Mouse (Mus musculus) small intestine, adult 2 months (tissue): ENCODE measurements around the gene Pde8b. TPM values are rescaled to one million over a fixed set of nuclear protein-coding genes. Genes with fewer than 3 reads are reported as not detected.

Experiments
- H3K27ac ChIP-seq: fragments of 200-500 bp; 2 replicates; pipeline ENCODE4 v1.5.1; 2012; ENCODE audit warnings: low read depth, low read length, control low read depth, inconsistent platforms; ENCODE audit not compliant: insufficient read depth
- H3K27me3 ChIP-seq: fragments of 200-500 bp; 2 replicates; pipeline ENCODE4 v1.6.1; 2012; ENCODE audit warnings: mild to moderate bottlenecking, moderate library complexity, low read length, inconsistent platforms; ENCODE audit not compliant: control insufficient read depth, insufficient read depth
- H3K36me3 ChIP-seq: fragments of 200-500 bp; 2 replicates; pipeline ENCODE4 v1.6.1; 2012; ENCODE audit warnings: mild to moderate bottlenecking, low read length, control low read depth, inconsistent platforms; ENCODE audit not compliant: control insufficient read depth, insufficient read depth
- H3K4me1 ChIP-seq: fragments of 200-500 bp; 2 replicates; pipeline ENCODE4 v1.6.1; 2012; ENCODE audit warnings: low read length, inconsistent platforms, mixed read lengths; ENCODE audit not compliant: control insufficient read depth, insufficient read depth, insufficient read length
- H3K4me3 ChIP-seq: fragments of 200-500 bp; 2 replicates; pipeline ENCODE4 v1.5.1; 2012; ENCODE audit warnings: low read depth, mild to moderate bottlenecking, control low read depth, inconsistent platforms, low read length, moderate library complexity
- CTCF ChIP-seq: fragments of 200-500 bp; IDR thresholded peaks from 2 replicates; pipeline ENCODE4 v1.5.1; 2012; ENCODE audit warnings: low read depth, mild to moderate bottlenecking, control low read depth, inconsistent platforms, low read length, moderate library complexity, mixed read lengths; ENCODE audit not compliant: insufficient replicate concordance, insufficient read length; ENCODE audit errors: extremely low read depth
- POLR2A ChIP-seq: fragments of 200-500 bp; IDR thresholded peaks from 2 replicates; pipeline ENCODE4 v1.6.1; 2012; ENCODE audit warnings: low read depth, mild to moderate bottlenecking, control low read depth, inconsistent platforms, low read length, moderate library complexity
- WGBS: fragments of 180-500 bp; shearing (Covaris S2); methylation state at CpG from one replicate; pipeline ENCODE4 v1.1.7; 2018; 5-methylcytosine and 5-hydroxymethylcytosine counted together
- polyA plus RNA-seq: library from polyadenylated mRNA; depleted of rRNA; stranded (reverse); fragments of >200 nt; gene quantifications from 2 replicates; pipeline ENCODE4 v1.2.3, GENCODE M21; 2012

Gene Pde8b
- polyA plus RNA-seq, 1 experiment: 4.8 TPM

DNA sequence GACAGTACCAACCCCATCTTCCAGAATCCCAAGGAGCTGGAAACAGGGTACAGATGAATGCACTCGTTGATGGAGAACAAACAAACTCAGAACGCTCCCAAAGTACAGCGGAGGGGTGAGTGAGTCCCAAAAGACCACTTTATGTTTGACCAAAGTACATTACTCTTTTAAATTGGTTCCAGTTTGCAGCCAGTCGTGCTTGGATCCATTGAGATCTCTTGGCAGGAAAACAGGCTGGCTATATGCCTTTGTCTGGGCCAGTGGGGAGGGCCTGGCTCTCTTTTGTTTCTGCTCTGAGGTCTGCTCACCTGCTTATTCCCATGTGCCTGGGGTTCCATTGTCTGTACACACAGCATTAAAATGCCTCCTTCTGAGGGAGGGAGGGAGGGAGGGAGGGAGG lies 118.3 kb downstream of the Pde8b start:
- Histone ChIP-seq H3K27me3 (no peaks in the 10 kb centered on the region), H3K27ac (no peak overlapping the region), H3K36me3 (no peaks in the 10 kb centered on the region), H3K4me3 (no peak overlapping the region), H3K4me1 (no peaks in the 10 kb centered on the region; the same call in 1 of the 2 replicates)
- TF ChIP-seq CTCF (no peak), POLR2A (no peak)
- WGBS: 81% methylated on average over 4 of the region's 4 CpGs

DNA sequence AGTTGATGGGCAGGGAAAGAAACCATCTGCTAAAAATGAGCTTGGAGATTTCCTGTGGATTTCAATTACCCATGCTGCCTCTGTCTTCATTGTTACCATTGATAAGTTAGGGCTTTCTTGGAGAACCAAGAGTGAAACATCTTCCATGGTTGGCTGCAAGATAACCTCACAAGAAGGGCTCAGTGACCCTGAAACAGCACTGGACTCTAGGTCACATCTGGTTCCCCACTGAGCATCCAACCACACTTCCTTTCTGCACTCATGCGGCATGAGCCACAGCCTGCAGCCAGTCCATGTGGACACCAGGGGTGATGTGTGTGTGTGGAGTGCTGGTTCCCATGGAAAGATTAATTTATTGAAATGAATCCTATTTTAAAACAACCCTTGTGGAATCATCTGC lies 119.1 kb downstream of the Pde8b start:
- H3K4me1 ChIP-seq: no peaks in the 10 kb centered on the region; the same call in 1 of the 2 replicates
- 90% methylated on average over 1 of the region's 1 CpGs for WGBS
- H3K27ac ChIP-seq: no peak overlapping the region
- H3K4me3 ChIP-seq: no peak overlapping the region
- no peaks in the 10 kb centered on the region for H3K27me3 ChIP-seq
- no peaks in the 10 kb centered on the region for H3K36me3 ChIP-seq
- TF ChIP-seq CTCF (no peak), POLR2A (no peak)

DNA sequence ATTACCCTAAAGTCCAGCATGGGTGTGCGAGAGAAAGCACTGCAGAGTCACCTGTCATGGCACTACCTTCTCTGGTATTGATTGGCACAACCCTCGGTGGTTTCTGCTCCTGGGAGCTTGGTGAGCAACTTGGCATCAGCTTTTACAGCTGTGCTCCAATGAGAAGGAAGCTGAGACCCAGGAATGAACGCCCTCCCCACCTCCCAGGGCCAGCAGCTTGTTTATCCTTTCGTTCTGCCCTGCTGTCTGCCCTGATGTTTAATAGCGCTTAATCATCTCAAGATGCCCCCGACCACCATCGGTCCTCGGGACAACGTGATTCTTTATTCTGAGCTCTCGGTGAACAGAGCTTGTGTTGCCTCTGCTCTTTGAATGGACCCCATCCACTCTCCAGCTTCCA lies 122.8 kb downstream of the Pde8b start:
- no peak overlapping the region for H3K27ac ChIP-seq
- 59% methylated on average over 10 of the region's 10 CpGs for WGBS
- H3K4me1 ChIP-seq: no peaks in the 10 kb centered on the region; the same call in 1 of the 2 replicates
- H3K4me3 ChIP-seq: no peak overlapping the region
- no peak for TF ChIP-seq CTCF
- no peak for TF ChIP-seq POLR2A
- H3K36me3 ChIP-seq: no peaks in the 10 kb centered on the region
- no peaks in the 10 kb centered on the region for H3K27me3 ChIP-seq

DNA sequence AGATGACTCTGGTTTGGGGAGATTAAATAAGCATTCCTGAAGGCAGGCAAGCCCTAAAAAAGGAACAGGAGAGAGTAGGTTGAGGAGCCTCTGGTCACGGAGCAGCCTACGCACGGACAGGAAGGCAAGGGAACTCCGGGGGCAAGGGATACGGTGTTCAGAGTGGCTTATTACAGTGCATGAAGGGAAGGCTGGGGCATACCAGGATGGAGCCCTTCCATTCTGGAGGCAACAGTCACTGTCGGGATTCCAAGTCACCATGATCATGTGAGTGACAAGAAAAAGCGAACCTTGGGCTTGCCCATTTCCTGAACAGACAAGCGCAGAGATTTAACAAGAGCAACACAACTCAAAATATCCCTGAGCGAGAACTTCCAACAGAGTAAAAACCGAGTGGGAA lies 123.3 kb downstream of the Pde8b start:
- Histone ChIP-seq H3K4me1 (peaks cover 2% of the 10 kb centered on the region; the same call in 1 of the 2 replicates), H3K27me3 (no peaks in the 10 kb centered on the region), H3K4me3 (no peak overlapping the region), H3K27ac (no peak overlapping the region), H3K36me3 (no peaks in the 10 kb centered on the region)
- no peak for TF ChIP-seq POLR2A
- TF ChIP-seq CTCF: no peak
- WGBS: 85% methylated on average over 10 of the region's 10 CpGs

DNA sequence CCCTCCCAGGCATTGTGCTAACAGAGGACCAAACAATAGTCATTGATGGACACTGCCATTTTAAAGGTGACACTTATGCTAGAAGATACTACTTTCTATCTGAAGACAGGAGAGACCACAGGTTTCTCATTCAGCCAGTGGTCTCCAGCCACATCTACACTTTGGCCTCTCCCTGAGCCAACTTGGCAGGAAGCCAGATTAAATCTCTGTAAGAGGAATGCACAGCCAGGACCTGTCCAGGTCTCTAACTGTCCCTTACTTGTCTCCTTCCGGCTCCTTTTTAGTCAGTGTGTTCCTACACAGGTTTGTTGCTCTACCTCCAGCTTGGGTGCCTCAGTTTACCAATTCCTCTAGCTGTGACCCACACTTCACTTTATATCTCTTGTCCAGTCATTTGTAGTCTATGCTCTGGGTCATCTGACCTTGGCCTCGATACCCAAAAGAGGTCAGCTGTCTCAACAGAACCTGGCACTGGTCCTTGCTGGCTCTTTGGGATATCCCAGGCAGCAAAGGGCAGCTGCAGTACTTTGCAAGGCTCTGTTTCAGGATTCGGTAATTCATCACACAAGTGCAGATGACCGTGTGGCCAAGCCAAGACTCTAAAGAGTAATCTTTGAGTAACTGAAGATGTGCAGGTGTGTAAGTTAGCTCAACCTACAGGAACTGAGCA lies 124.5 kb downstream of the Pde8b start:
- Histone ChIP-seq H3K4me3 (no peak overlapping the region), H3K4me1 (peaks cover 5% of the 10 kb centered on the region; the same call in 1 of the 2 replicates), H3K27ac (no peak overlapping the region), H3K36me3 (no peaks in the 10 kb centered on the region), H3K27me3 (no peaks in the 10 kb centered on the region)
- TF ChIP-seq POLR2A (no peak), CTCF (no peak)
- 90% methylated on average over 4 of the region's 4 CpGs for WGBS

DNA sequence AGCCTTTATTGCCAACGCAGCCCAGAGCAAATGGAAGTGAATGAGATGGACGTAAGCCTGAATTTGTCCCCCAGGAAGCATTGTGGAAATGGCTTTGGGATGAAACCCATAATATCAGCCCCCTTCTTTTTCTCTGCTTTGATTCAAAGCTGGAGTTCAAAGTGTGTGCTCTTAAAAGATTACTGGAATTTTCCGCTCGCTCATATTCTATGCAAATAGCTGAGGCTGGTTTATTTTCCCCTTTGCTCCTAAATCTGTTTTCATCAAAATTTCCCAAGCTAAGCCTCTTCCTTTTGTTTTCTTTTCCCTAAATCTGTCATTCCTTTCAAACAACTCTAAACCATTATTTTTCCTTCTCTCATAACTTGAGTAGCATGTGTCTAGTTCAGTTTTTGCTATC lies 129.6 kb downstream of the Pde8b start:
- TF ChIP-seq CTCF (no peak), POLR2A (no peak)
- H3K27ac ChIP-seq: no peak overlapping the region
- H3K4me1 ChIP-seq: peaks cover 10% of the 10 kb centered on the region; the same call in 1 of the 2 replicates
- H3K36me3 ChIP-seq: no peaks in the 10 kb centered on the region
- H3K4me3 ChIP-seq: no peak overlapping the region
- 49% methylated on average over 4 of the region's 4 CpGs for whole genome bisulfite sequencing
- H3K27me3 ChIP-seq: no peaks in the 10 kb centered on the region

DNA sequence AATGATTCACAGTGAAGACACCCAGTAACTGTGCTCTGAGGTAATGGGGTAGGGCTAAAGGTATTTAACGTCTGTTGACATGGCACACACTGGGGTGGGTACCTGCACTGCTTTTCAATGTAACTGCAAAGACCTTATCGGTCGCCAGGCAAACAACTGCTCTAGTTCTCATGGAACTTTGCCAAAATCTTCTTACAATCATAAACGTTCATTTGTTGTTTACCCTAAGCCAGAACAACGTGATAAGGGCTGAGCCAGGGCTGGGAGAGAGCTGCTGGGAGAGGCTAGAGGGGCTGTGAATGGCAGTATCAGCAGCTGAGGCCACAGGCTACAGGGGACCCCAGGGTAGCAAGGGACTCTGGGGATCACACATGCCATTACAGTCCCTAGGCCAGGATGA lies 136.4 kb downstream of the Pde8b start:
- WGBS: 20% methylated on average over 5 of the region's 5 CpGs
- H3K27me3 ChIP-seq: no peaks in the 10 kb centered on the region
- peaks cover 14% of the 10 kb centered on the region; the same call in 1 of the 2 replicates for H3K4me1 ChIP-seq
- H3K36me3 ChIP-seq: no peaks in the 10 kb centered on the region
- no peak overlapping the region for H3K4me3 ChIP-seq
- peak overlapping the region; percentile 44; the same call in 1 of the 2 replicates for H3K27ac ChIP-seq
- no peak for TF ChIP-seq POLR2A
- TF ChIP-seq CTCF: no peak
